Mouse (Mus musculus): ENCODE data around the gene Pxdc1.

DNA sequence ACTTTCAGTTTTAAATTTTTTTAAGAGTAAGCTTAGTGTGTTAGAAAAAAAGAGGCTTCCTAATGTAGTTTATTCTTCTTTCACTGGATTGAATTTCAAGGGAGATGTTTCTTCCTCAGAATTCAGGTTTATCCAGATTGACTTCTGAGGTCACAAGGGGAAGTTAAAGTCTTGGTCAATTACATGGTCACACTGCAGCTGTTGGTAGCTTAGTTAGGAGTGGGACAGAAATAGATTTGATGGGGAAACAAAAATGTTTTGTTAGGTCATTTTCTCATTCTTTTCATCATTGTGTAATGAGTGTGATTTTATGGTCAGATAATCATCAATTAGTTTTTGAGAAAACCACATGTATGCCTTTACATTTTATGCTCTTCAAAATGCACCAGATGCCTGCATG lies 56.5 kb downstream of the Pxdc1 start:
- TF ChIP-seq EP300 (IDR thresholded peaks at IDR 0.05; ENCODE audit: insufficient read depth, low read depth, low read length), result no peak
- no peak for TF ChIP-seq CTCF (IDR thresholded peaks at IDR 0.05; ENCODE audit: low read depth, low read length)
- no peak for TF ChIP-seq POLR2A (IDR thresholded peaks at IDR 0.05; ENCODE audit: insufficient read depth, low read length)
